Mouse (Mus musculus) olfactory bulb, adult 2 months (tissue): ENCODE results near the gene Actl6a. TPM values are rescaled to one million over a fixed set of nuclear protein-coding genes. Genes with fewer than 3 reads are reported as not detected.
"Not testable (repeated sequence)": the region's sequence is repeated elsewhere in the genome, so short reads cannot be mapped to it uniquely, and the experiment has no call there.

Experiments
- H3K27ac ChIP-seq: fragments of 200-500 bp; 2 replicates; pipeline ENCODE4 v1.5.1; 2012; ENCODE audit warnings: low read depth, low read length; ENCODE audit not compliant: insufficient read depth
- H3K4me1 ChIP-seq: fragments of 200-500 bp; 2 replicates; pipeline ENCODE4 v1.6.1; 2012; ENCODE audit warnings: low read length; ENCODE audit not compliant: control insufficient read depth, insufficient read depth
- H3K4me3 ChIP-seq: fragments of 200-500 bp; 2 replicates; pipeline ENCODE4 v1.5.1; 2012; ENCODE audit warnings: mild to moderate bottlenecking, low read depth, low read length, moderate library complexity; ENCODE audit not compliant: insufficient read depth
- CTCF ChIP-seq: fragments of 200-500 bp; IDR thresholded peaks from 2 replicates; pipeline ENCODE4 v1.5.1; 2012; ENCODE audit warnings: low read depth, mild to moderate bottlenecking, low read length, moderate library complexity; ENCODE audit not compliant: insufficient read depth
- POLR2A ChIP-seq: fragments of 200-500 bp; IDR thresholded peaks from 2 replicates; pipeline ENCODE4 v1.6.1; 2012; ENCODE audit warnings: mild to moderate bottlenecking, low read depth, low read length, moderate library complexity; ENCODE audit not compliant: insufficient read depth
- WGBS: fragments of 180-500 bp; shearing (Covaris S2); methylation state at CpG from one replicate; pipeline ENCODE4 v1.1.7; 2018; 5-methylcytosine and 5-hydroxymethylcytosine counted together
- polyA plus RNA-seq: library from polyadenylated mRNA; stranded (reverse); fragments of >200 nt; gene quantifications from 2 replicates; pipeline ENCODE4 v1.2.4, GENCODE M21; 2012; ENCODE audit warnings: low replicate concordance; ENCODE audit not compliant: missing spikeins, insufficient read depth, insufficient read length

Actl6a gene
- polyA plus RNA-seq, 1 experiment: not detected

DNA sequence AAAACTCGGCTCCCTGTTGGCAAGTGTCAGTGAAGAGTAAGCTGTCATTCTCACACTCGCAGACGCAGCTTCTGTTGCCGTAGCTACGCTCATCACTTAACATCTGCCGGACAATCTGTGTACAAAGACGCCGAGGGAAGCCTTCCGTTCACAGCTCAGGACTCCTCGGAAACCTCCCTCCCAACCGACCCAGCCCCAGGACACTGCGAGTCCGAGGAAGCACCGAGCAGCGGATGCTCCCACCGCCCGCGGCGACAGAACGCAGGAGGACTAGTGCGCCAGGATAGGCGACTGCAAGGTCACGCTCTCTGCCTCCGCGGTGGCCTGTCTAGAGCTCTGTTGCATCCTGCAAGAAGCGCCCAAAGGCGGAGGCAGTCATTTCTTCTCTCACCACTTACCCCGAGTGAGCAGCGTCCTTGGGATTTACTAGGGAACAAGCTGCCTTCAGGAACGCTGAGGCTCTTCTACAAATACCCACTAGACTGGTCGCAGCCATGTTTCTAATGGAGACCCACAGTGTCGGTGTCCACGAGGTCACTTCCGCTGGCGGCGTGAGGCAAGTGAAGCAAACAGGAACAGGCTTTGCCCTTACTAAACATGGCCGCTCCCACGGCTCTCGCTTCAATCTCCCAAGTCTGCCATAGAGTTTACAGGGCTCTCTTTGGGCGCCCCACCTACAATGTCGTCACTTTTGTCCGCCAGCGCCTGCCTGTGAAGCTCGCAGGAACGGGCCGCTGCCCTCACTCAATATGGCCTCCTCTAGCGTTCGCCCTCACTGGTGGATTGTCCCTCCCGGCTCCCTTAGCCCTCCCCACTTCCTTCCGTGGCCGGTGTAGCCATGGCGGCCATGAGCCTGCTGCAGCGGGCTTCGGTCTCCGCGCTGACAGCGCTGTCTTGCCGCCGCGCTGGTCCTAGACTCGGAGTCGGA is 30.4 kb downstream of the Actl6a start, which contains the start of gene Ndufb5:
Ndufb5 (plus strand) TSS at position 747 of the 928 bp plus-strand sequence.
- H3K4me1 ChIP-seq: peaks cover 7% of the 10 kb centered on the region
- peak within 1 kb of the TSS; percentile 88 for H3K27ac ChIP-seq
- WGBS: under 1% methylated on average over 62 of the region's 62 CpGs
- TF ChIP-seq POLR2A (peak; percentile 70), CTCF (no peak)
- H3K4me3 ChIP-seq: peak within 1 kb of the TSS; percentile 98

DNA sequence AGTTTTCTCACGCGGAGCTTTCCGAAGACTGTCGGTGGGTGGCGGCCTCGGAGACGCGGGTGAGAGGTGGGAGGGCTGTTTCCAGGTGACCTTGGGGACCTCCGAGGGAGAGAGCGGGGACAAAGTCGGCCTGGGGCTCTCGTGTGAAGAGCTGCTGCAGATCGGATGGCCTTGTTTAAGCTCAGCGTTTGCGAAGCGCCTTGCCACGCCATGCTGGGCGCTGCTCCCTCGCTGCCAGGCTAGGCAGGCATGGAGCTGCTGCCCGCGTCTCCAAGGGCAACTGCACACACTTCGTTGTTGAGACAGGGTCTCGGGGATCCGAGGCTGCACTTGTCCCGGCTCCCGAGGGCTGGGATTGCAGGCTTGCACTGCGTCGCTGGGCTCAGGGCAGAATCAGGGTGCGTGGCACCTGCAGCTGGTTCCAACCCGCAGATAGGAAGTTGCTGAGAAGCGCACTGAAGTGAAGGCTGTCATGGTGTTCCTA is 31.1 kb downstream of the Actl6a start, which contains the start of gene Mrpl47:
Mrpl47 (minus strand) TSS at position 434 of the 484 bp plus-strand sequence.
- Histone ChIP-seq H3K4me3 (peak within 1 kb of the TSS; percentile 98), H3K4me1 (peaks cover 7% of the 10 kb centered on the region), H3K27ac (peak within 1 kb of the TSS; percentile 88)
- TF ChIP-seq CTCF (no peak), POLR2A (no peak)
- WGBS: under 1% methylated on average over 31 of the region's 31 CpGs

DNA sequence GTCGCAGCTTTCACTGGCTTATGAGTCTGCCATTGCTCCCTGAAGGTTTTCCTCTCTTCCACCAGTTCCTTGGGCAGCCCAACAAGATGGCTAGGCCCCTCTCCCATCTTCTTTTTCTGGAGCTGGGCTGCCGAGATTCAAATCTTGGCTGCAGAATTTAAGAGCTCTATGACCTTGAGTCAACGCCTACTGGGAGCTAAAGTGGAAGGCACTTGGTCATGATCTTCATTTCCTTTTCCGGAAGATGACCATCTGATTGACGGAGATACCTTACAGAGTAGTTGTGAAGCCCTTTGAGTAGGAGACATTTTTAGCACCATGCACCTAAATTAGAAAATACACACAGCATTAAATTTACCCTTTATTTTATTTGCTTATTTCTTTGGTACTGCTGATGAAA is 32.5 kb downstream of the Actl6a start:
- H3K4me1 ChIP-seq: peaks cover 9% of the 10 kb centered on the region
- H3K4me3 ChIP-seq: no peak overlapping the region
- 91% methylated on average over 5 of the region's 5 CpGs for WGBS
- TF ChIP-seq POLR2A (no peak), CTCF (no peak)
- no peak overlapping the region for H3K27ac ChIP-seq

DNA sequence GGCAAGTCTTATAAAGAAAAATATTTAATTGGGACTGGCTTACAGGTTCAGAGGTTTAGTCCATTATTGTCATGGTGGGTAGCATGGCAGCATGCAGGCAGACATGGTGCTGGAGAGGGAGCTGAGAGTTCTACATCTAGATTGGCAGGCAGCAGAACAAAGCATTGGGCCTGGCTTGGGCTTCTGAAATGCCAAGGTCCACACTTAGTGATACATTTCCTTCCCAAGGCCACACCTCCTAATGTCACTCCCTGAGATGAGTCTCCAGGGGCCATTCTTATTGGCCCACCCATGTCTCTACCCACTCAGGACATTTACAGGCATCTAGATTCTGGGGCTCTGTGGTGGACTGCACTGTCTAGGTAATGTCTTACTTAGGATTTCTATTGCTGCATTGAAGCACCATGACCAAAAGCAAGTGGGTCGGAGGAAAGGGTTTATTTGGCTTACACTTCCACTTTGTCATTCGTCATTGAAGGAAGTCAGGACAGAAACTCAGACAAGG is 36.2 kb downstream of the Actl6a start:
- TF ChIP-seq CTCF (no peak), POLR2A (no peak)
- H3K4me1 ChIP-seq: peaks cover 17% of the 10 kb centered on the region
- 81% methylated on average over 2 of the region's 2 CpGs for WGBS
- no peak overlapping the region for H3K27ac ChIP-seq
- no peak overlapping the region for H3K4me3 ChIP-seq

DNA sequence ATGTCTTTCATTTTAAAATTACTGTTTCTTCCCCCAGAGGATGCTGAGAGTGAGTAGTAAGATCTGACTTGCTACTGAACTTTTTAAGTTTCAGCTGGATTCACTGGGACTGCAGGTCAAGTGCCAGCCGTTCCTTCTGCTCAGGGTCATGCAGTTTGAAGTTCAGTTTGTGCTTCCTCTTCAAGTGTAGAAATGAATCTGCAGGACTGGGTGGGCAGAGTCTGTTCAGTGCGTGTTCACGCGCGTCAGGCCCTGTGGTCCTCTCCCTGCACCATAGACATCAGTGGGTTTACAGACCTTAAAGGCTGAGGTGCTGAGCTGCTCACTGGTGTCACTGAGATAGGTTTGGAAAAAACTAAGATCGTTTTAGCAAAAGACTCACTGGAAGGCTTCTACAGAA is 38.9 kb downstream of the Actl6a start:
- TF ChIP-seq CTCF (no peak), POLR2A (no peak)
- peaks cover 10% of the 10 kb centered on the region for H3K4me1 ChIP-seq
- WGBS: 81% methylated on average over 6 of the region's 6 CpGs
- no peak overlapping the region for H3K27ac ChIP-seq
- no peak overlapping the region for H3K4me3 ChIP-seq

DNA sequence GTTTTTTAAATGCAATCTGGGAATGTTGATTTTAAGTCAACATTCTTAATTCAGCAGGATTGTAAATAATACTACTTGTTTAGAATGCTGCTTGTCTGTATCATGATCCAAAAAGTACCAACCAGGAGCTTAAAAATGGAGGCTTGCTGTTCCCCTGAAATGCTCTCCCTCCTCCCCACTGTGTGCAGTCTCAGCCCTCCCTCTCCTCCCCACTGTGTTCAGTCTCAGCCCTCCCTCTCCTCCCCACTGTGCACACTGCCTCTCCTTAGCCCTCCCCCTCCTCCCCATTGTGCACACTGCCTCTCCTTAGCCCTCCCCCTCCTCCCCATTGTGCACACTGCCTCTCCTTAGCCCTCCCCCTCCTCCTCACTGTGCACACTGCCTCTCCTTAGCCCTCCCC is 39.3 kb downstream of the Actl6a start:
- not testable (repeated sequence) for H3K27ac ChIP-seq, H3K4me3 ChIP-seq
- peaks cover 10% of the 10 kb centered on the region for H3K4me1 ChIP-seq

DNA sequence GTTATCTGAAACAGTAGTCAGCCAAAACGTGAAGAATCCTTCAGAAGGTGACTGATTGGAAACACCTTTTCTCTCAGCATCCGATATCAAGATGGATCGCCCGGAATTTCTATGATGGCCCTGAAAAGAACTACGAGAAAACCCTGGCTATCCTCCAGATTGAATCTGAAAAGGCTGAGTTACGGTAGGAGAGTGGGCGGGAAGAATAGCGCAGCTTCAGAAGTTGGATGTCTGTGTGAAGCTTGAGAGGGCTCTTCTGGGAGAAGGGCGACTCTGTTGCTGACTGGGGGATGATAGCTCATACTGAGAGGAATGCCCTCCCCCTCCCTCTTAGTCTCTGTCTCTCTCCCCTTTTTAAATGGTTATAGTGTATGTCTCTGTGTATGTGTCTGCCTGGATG is 42.3 kb downstream of the Actl6a start:
- Histone ChIP-seq H3K4me3 (no peak overlapping the region), H3K4me1 (peaks cover 8% of the 10 kb centered on the region; the same call in 1 of the 2 replicates), H3K27ac (no peak overlapping the region)
- WGBS: 55% methylated on average over 9 of the region's 9 CpGs
- TF ChIP-seq CTCF (no peak), POLR2A (no peak)

DNA sequence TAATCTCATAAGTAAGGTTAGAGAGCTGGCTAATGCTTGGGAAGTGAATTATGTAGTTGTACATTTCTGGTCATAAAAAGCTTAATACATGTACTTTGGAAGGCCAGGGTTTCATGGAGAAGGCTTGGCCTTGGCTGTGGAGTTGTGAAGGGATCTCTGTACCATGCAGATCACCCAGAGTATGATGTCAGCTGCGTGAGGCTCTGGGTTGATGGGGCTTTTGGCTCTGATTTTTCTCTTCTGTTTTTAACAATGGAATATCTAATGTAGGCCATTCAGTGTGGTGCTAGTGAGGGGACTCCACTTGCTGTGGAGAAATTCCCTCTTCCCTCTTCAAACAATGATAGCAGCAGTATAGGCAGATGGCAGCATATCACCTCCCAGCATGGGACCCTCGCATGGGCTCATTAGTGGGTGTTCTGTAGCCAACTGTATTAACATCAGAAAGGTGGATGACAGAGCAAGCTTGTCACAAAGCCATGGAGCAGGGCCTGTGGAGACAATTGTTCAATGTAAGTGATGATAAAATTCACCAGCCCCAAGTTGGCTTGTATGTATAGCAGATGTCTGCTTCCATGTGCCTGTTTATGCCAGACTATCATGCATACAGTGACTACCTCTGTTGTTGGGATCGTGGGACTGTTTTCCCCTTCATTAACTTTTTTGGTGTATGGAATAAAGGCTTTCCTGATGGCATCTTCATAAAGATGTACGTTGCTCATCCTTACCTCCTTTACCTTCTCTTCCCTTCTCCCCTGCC is 43.9 kb downstream of the Actl6a start:
- whole genome bisulfite sequencing: 71% methylated on average over 4 of the region's 4 CpGs
- no peak overlapping the region for H3K4me3 ChIP-seq
- no peak for TF ChIP-seq POLR2A
- no peak for TF ChIP-seq CTCF
- H3K27ac ChIP-seq: no peak overlapping the region
- H3K4me1 ChIP-seq: peaks cover 2% of the 10 kb centered on the region; the same call in 1 of the 2 replicates
